Mouse (Mus musculus) C2C12 (cell line): ENCODE data around the gene Tiam1. TPM values are rescaled to one million over a fixed set of nuclear protein-coding genes. Genes with fewer than 3 reads are reported as not detected.

Experiments
- H3K27me3 ChIP-seq: one replicate; pipeline ENCODE4 v1.6.1; 2011; ENCODE audit not compliant: control insufficient read depth, insufficient read depth, insufficient read length
- H3K36me3 ChIP-seq: one replicate; pipeline ENCODE4 v1.6.1; 2011; ENCODE audit not compliant: control insufficient read depth, insufficient read depth
- H3K4me3 ChIP-seq: one replicate; pipeline ENCODE4 v1.5.1; 2011; ENCODE audit warnings: mild to moderate bottlenecking, control low read depth; ENCODE audit not compliant: poor library complexity, insufficient read depth, severe bottlenecking
- H3K79me2 ChIP-seq: one replicate; pipeline ENCODE4 v1.6.1; 2011; ENCODE audit not compliant: control insufficient read depth, insufficient read depth
- H3K79me3 ChIP-seq: one replicate; pipeline ENCODE4 v1.6.1; 2011; ENCODE audit warnings: low read depth, control low read depth
- H3ac ChIP-seq: one replicate; pipeline ENCODE3; 2011; ENCODE audit warnings: low read depth; ENCODE audit not compliant: control insufficient read depth, insufficient read length
- CEBPB ChIP-seq: IDR thresholded peaks from one replicate; pipeline ENCODE4 v1.6.1; 2011; ENCODE audit warnings: low read depth, mild to moderate bottlenecking, control low read depth, moderate library complexity
- CTCF ChIP-seq: IDR thresholded peaks from one replicate; pipeline ENCODE4 v1.5.1; 2011; ENCODE audit not compliant: control insufficient read depth, insufficient read depth, insufficient read length
- FOSL1 ChIP-seq: IDR thresholded peaks from one replicate; pipeline ENCODE4 v1.8.0; 2011; ENCODE audit warnings: mild to moderate bottlenecking, low read length; ENCODE audit not compliant: poor library complexity, insufficient read depth, severe bottlenecking
- MAX ChIP-seq: IDR thresholded peaks from one replicate; pipeline ENCODE4 v1.6.1; 2011; ENCODE audit warnings: mild to moderate bottlenecking, control low read depth
- MYOD1 ChIP-seq: IDR thresholded peaks from one replicate; pipeline ENCODE4 v1.6.1; 2011; ENCODE audit warnings: low read depth; ENCODE audit not compliant: control insufficient read depth, insufficient read length
- MYOG ChIP-seq: IDR thresholded peaks from one replicate; pipeline ENCODE4 v1.6.1; 2011; ENCODE audit not compliant: control insufficient read depth, insufficient read length; ENCODE audit errors: extremely low read depth
- USF1 ChIP-seq: IDR thresholded peaks from one replicate; pipeline ENCODE4 v1.6.1; 2011; ENCODE audit warnings: low read depth, mild to moderate bottlenecking, control low read depth, moderate library complexity
- polyA plus RNA-seq: library from polyadenylated mRNA; unstranded; fragments of >200 nt; fragmentation: generic; extraction: Trizol; gene quantifications from one replicate; pipeline ENCODE4 v1.2.1, GENCODE M21; 2012; ENCODE audit warnings: missing spikeins

Gene Tiam1
- polyA plus RNA-seq, 1 experiment, result 6.9 TPM

GRCm38 (mm10) chr16:89935398-89935797, 208.2 kb downstream of the Tiam1 start:
- Histone ChIP-seq H3ac (no peak overlapping the region), H3K36me3 (no peaks in the 10 kb centered on the region), H3K79me2 (no peaks in the 10 kb centered on the region), H3K79me3 (no peaks in the 10 kb centered on the region), H3K4me3 (no peak overlapping the region), H3K27me3 (no peaks in the 10 kb centered on the region)
- TF ChIP-seq MAX (no peak), USF1 (no peak), FOSL1 (no peak), CEBPB (no peak), CTCF (no peak), MYOD1 (no peak), MYOG (no peak)

DNA sequence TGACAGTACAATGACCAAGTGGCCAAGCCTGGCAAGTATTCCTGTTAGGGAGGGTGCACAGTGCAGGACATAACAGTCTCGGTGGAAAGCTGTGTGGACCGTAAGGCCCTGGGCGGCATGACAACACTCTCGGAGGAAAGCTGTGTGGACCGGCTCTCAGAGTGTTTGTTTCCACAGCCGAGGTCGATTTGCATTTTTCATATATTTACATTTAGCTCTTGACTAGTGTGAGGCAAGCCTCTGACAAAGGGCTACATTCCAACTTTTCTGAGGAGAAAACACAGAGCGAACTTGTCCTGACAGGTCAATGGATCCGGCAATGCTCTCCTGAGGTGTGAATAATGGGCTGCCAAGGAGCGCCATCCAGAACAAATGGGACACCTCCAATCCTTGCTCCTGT, 209.0 kb downstream of the Tiam1 start:
- H3ac ChIP-seq, result no peak overlapping the region
- no peaks in the 10 kb centered on the region for H3K79me3 ChIP-seq
- H3K4me3 ChIP-seq, result no peak overlapping the region
- H3K79me2 ChIP-seq, result no peaks in the 10 kb centered on the region
- H3K36me3 ChIP-seq, result no peaks in the 10 kb centered on the region
- no peaks in the 10 kb centered on the region for H3K27me3 ChIP-seq
- no peak for TF ChIP-seq USF1
- no peak for TF ChIP-seq CTCF
- TF ChIP-seq CEBPB, result no peak
- TF ChIP-seq MYOD1, result no peak

DNA sequence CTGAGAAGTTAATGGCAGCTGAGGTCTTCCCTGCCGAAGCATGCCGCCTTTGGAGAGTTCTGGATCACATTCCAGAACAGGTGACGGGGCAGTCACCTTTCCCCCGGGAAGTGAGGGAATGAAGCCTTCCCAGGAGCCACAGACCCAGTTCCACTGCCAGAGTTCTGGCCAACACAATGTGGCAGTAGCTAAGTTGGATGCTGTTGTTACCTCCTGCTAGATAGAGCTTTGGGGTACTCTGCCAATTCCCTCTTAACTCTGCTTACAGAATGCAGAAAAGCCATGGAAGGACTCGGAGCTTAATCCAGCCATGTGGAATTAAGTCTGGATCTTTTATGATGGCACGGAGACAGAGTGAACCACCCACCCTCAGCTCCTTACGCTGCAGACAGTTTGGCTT, 209.6 kb downstream of the Tiam1 start:
- TF ChIP-seq MYOG, result no peak
- no peak for TF ChIP-seq USF1
- TF ChIP-seq FOSL1, result no peak
- no peak for TF ChIP-seq MAX
- TF ChIP-seq MYOD1, result no peak
- TF ChIP-seq CEBPB, result no peak
- no peak for TF ChIP-seq CTCF
- no peaks in the 10 kb centered on the region for H3K36me3 ChIP-seq
- no peaks in the 10 kb centered on the region for H3K79me2 ChIP-seq
- no peak overlapping the region for H3K4me3 ChIP-seq
- H3ac ChIP-seq, result no peak overlapping the region
- no peaks in the 10 kb centered on the region for H3K79me3 ChIP-seq
- H3K27me3 ChIP-seq, result no peaks in the 10 kb centered on the region

GRCm38 (mm10) chr16:89928611-89929010, 215.0 kb downstream of the Tiam1 start:
- H3K27me3 ChIP-seq, result no peaks in the 10 kb centered on the region
- TF ChIP-seq USF1, result no peak
- no peak for TF ChIP-seq MYOG
- no peak for TF ChIP-seq MYOD1
- TF ChIP-seq CTCF, result no peak
- no peak for TF ChIP-seq CEBPB
- no peak for TF ChIP-seq MAX
- TF ChIP-seq FOSL1, result no peak
- H3K79me3 ChIP-seq, result no peaks in the 10 kb centered on the region

DNA sequence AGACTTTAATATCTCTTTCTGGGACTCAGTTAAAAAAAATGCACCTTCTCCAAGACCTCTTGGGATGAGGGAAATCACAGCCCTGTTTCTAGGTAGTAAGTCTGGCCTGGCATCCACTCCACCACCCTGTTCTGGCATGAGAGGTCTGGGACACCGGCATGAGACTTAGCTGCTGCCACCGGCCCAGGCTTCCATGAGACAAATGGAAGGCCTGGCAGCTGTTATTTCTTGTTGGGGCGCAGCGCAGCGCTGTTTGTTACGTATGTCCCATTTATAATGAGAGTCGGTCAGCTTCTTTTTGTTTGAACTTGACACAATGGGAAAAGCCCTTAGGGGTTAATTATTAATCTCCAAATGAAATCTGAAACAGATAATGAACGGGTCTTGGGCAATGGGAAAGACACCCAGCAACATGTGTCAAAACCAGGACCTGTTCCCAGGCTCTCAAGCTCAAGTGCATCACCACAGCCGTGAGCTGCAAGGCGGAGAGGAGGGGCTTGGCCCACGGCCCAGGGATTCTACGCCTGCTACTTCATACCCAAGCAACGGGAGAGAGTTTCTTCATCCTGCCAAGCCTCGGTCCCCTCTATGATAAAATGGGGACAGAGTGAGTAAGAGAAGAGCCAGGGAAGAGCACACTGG, 219.2 kb downstream of the Tiam1 start:
- no peaks in the 10 kb centered on the region for H3K36me3 ChIP-seq
- no peak for TF ChIP-seq MYOD1
- TF ChIP-seq MYOG, result no peak
- no peak for TF ChIP-seq USF1
- no peak for TF ChIP-seq MAX
- TF ChIP-seq CTCF, result no peak
- TF ChIP-seq CEBPB, result no peak
- TF ChIP-seq FOSL1, result no peak
- no peak overlapping the region for H3ac ChIP-seq
- no peaks in the 10 kb centered on the region for H3K27me3 ChIP-seq
- no peaks in the 10 kb centered on the region for H3K79me3 ChIP-seq
- H3K4me3 ChIP-seq, result no peak overlapping the region
- no peaks in the 10 kb centered on the region for H3K79me2 ChIP-seq

More at GRCm38 (mm10) chr16:89928611-89929010, 215.0 kb downstream of the Tiam1 start:
- Histone ChIP-seq H3ac (no peak overlapping the region), H3K79me2 (no peaks in the 10 kb centered on the region), H3K4me3 (no peak overlapping the region), H3K36me3 (no peaks in the 10 kb centered on the region)

GRCm38 (mm10) chr16:89923311-89923710, 220.3 kb downstream of the Tiam1 start:
- no peaks in the 10 kb centered on the region for H3K79me2 ChIP-seq
- no peaks in the 10 kb centered on the region for H3K79me3 ChIP-seq
- TF ChIP-seq MAX (no peak), CEBPB (no peak), MYOG (no peak)
- no peak overlapping the region for H3ac ChIP-seq
- no peaks in the 10 kb centered on the region for H3K36me3 ChIP-seq
- no peaks in the 10 kb centered on the region for H3K27me3 ChIP-seq
- no peak overlapping the region for H3K4me3 ChIP-seq
